Mouse (Mus musculus): ENCODE results near the gene Hsp90ab1.

- TF ChIP-seq POLR2A (IDR thresholded peaks at IDR 0.05; ENCODE audit: insufficient read length, low read depth) = no peak
- TF ChIP-seq MYOG (IDR thresholded peaks at IDR 0.05; ENCODE audit: control insufficient read depth in 1 of 3, insufficient read depth in 1 of 3, insufficient read length in 2 of 3, low read depth in 2 of 3) = no peak
- TF ChIP-seq TCF3 (IDR thresholded peaks at IDR 0.05; ENCODE audit: insufficient read length, low read depth) = no peak
- TF ChIP-seq MAX (IDR thresholded peaks at IDR 0.05; ENCODE audit: low read depth) = no peak
- no peak for TF ChIP-seq E2F4 (IDR thresholded peaks at IDR 0.05; ENCODE audit: insufficient read depth)
Observed at GRCm38 (mm10) chr17:45559732-45560525, 13.1 kb downstream of the Hsp90ab1 start.
